Mouse (Mus musculus): Measurements from ENCODE around the gene Ccdc38. TPM values are rescaled to one million over a fixed set of nuclear protein-coding genes. Genes with fewer than 3 reads are reported as not detected.

The Ccdc38 gene
- polyA plus RNA-seq, 1 experiment = 137 TPM

- Histone ChIP-seq H3K36me3 (ENCODE audit: control insufficient read depth, insufficient read depth, low read length) (no peaks in the 10 kb centered on the region), H3K27ac (ENCODE audit: control insufficient read depth, insufficient read depth, low read depth, low read length) (no peak overlapping the region), H3K4me1 (ENCODE audit: control insufficient read depth, insufficient read depth, low read length) (no peaks in the 10 kb centered on the region), H3K4me3 (ENCODE audit: control insufficient read depth, low read depth, low read length) (no peak overlapping the region), H3K27me3 (ENCODE audit: control insufficient read depth, insufficient read depth, low read length) (no peaks in the 10 kb centered on the region)
- TF ChIP-seq CTCF (IDR thresholded peaks at IDR 0.05; ENCODE audit: control insufficient read depth, insufficient read depth, insufficient replicate concordance, low read depth, low read length) (no peak), POLR2A (IDR thresholded peaks at IDR 0.05; ENCODE audit: control insufficient read depth, low read depth, low read length) (no peak)
Observed at GRCm38 (mm10) chr10:93517754-93518153, 22.7 kb upstream of the Ccdc38 start.

GRCm38 (mm10) chr10:93518186-93518585, 22.2 kb upstream of the Ccdc38 start:
- Histone ChIP-seq H3K4me3 (ENCODE audit: control insufficient read depth, low read depth, low read length) (no peak overlapping the region), H3K4me1 (ENCODE audit: control insufficient read depth, insufficient read depth, low read length) (no peaks in the 10 kb centered on the region), H3K36me3 (ENCODE audit: control insufficient read depth, insufficient read depth, low read length) (no peaks in the 10 kb centered on the region), H3K27ac (ENCODE audit: control insufficient read depth, insufficient read depth, low read depth, low read length) (no peak overlapping the region), H3K27me3 (ENCODE audit: control insufficient read depth, insufficient read depth, low read length) (no peaks in the 10 kb centered on the region)
- no peak for TF ChIP-seq POLR2A (IDR thresholded peaks at IDR 0.05; ENCODE audit: control insufficient read depth, low read depth, low read length)
- TF ChIP-seq CTCF (IDR thresholded peaks at IDR 0.05; ENCODE audit: control insufficient read depth, insufficient read depth, insufficient replicate concordance, low read depth, low read length) = no peak

- no peak overlapping the region for H3K4me3 ChIP-seq (ENCODE audit: control insufficient read depth, low read depth, low read length)
- no peaks in the 10 kb centered on the region for H3K27me3 ChIP-seq (ENCODE audit: control insufficient read depth, insufficient read depth, low read length)
- H3K27ac ChIP-seq (ENCODE audit: control insufficient read depth, insufficient read depth, low read depth, low read length) = no peak overlapping the region
- no peaks in the 10 kb centered on the region for H3K36me3 ChIP-seq (ENCODE audit: control insufficient read depth, insufficient read depth, low read length)
- TF ChIP-seq POLR2A (IDR thresholded peaks at IDR 0.05; ENCODE audit: control insufficient read depth, low read depth, low read length) = no peak
- TF ChIP-seq CTCF (IDR thresholded peaks at IDR 0.05; ENCODE audit: control insufficient read depth, insufficient read depth, insufficient replicate concordance, low read depth, low read length) = no peak
- H3K4me1 ChIP-seq (ENCODE audit: control insufficient read depth, insufficient read depth, low read length) = no peaks in the 10 kb centered on the region
Observed at GRCm38 (mm10) chr10:93518620-93519019, 21.8 kb upstream of the Ccdc38 start.

GRCm38 (mm10) chr10:93519159-93519558, 21.3 kb upstream of the Ccdc38 start:
- no peak for TF ChIP-seq POLR2A (IDR thresholded peaks at IDR 0.05; ENCODE audit: control insufficient read depth, low read depth, low read length)
- no peak for TF ChIP-seq CTCF (IDR thresholded peaks at IDR 0.05; ENCODE audit: control insufficient read depth, insufficient read depth, insufficient replicate concordance, low read depth, low read length)
- no peak overlapping the region for H3K4me3 ChIP-seq (ENCODE audit: control insufficient read depth, low read depth, low read length)
- H3K27me3 ChIP-seq (ENCODE audit: control insufficient read depth, insufficient read depth, low read length) = no peaks in the 10 kb centered on the region
- no peaks in the 10 kb centered on the region for H3K4me1 ChIP-seq (ENCODE audit: control insufficient read depth, insufficient read depth, low read length)
- no peaks in the 10 kb centered on the region for H3K36me3 ChIP-seq (ENCODE audit: control insufficient read depth, insufficient read depth, low read length)
- H3K27ac ChIP-seq (ENCODE audit: control insufficient read depth, insufficient read depth, low read depth, low read length) = no peak overlapping the region

GRCm38 (mm10) chr10:93519756-93520155, 20.7 kb upstream of the Ccdc38 start:
- Histone ChIP-seq H3K27me3 (ENCODE audit: control insufficient read depth, insufficient read depth, low read length) (no peaks in the 10 kb centered on the region), H3K4me1 (ENCODE audit: control insufficient read depth, insufficient read depth, low read length) (no peaks in the 10 kb centered on the region), H3K27ac (ENCODE audit: control insufficient read depth, insufficient read depth, low read depth, low read length) (no peak overlapping the region), H3K36me3 (ENCODE audit: control insufficient read depth, insufficient read depth, low read length) (no peaks in the 10 kb centered on the region), H3K4me3 (ENCODE audit: control insufficient read depth, low read depth, low read length) (no peak overlapping the region)
- TF ChIP-seq POLR2A (IDR thresholded peaks at IDR 0.05; ENCODE audit: control insufficient read depth, low read depth, low read length) (no peak), CTCF (IDR thresholded peaks at IDR 0.05; ENCODE audit: control insufficient read depth, insufficient read depth, insufficient replicate concordance, low read depth, low read length) (no peak)

GRCm38 (mm10) chr10:93520994-93521393, 19.4 kb upstream of the Ccdc38 start:
- Histone ChIP-seq H3K27ac (ENCODE audit: control insufficient read depth, insufficient read depth, low read depth, low read length) (no peak overlapping the region), H3K4me1 (ENCODE audit: control insufficient read depth, insufficient read depth, low read length) (no peaks in the 10 kb centered on the region)
- TF ChIP-seq POLR2A (IDR thresholded peaks at IDR 0.05; ENCODE audit: control insufficient read depth, low read depth, low read length) (no peak), CTCF (IDR thresholded peaks at IDR 0.05; ENCODE audit: control insufficient read depth, insufficient read depth, insufficient replicate concordance, low read depth, low read length) (no peak)

GRCm38 (mm10) chr10:93525329-93525728, 15.1 kb upstream of the Ccdc38 start:
- Histone ChIP-seq H3K27me3 (ENCODE audit: control insufficient read depth, insufficient read depth, low read length) (no peaks in the 10 kb centered on the region), H3K4me1 (ENCODE audit: control insufficient read depth, insufficient read depth, low read length) (no peaks in the 10 kb centered on the region), H3K27ac (ENCODE audit: control insufficient read depth, insufficient read depth, low read depth, low read length) (no peak overlapping the region), H3K36me3 (ENCODE audit: control insufficient read depth, insufficient read depth, low read length) (no peaks in the 10 kb centered on the region), H3K4me3 (ENCODE audit: control insufficient read depth, low read depth, low read length) (no peak overlapping the region)
- TF ChIP-seq CTCF (IDR thresholded peaks at IDR 0.05; ENCODE audit: control insufficient read depth, insufficient read depth, insufficient replicate concordance, low read depth, low read length) = no peak
- TF ChIP-seq POLR2A (IDR thresholded peaks at IDR 0.05; ENCODE audit: control insufficient read depth, low read depth, low read length) = no peak

More at GRCm38 (mm10) chr10:93520994-93521393, 19.4 kb upstream of the Ccdc38 start:
- H3K36me3 ChIP-seq (ENCODE audit: control insufficient read depth, insufficient read depth, low read length) = no peaks in the 10 kb centered on the region
- no peaks in the 10 kb centered on the region for H3K27me3 ChIP-seq (ENCODE audit: control insufficient read depth, insufficient read depth, low read length)
- no peak overlapping the region for H3K4me3 ChIP-seq (ENCODE audit: control insufficient read depth, low read depth, low read length)

- Histone ChIP-seq H3K27ac (ENCODE audit: control insufficient read depth, insufficient read depth, low read depth, low read length) (no peak overlapping the region), H3K36me3 (ENCODE audit: control insufficient read depth, insufficient read depth, low read length) (no peaks in the 10 kb centered on the region), H3K4me1 (ENCODE audit: control insufficient read depth, insufficient read depth, low read length) (peaks cover 9% of the 10 kb centered on the region), H3K4me3 (ENCODE audit: control insufficient read depth, low read depth, low read length) (no peak overlapping the region), H3K27me3 (ENCODE audit: control insufficient read depth, insufficient read depth, low read length) (no peaks in the 10 kb centered on the region)
- no peak for TF ChIP-seq CTCF (IDR thresholded peaks at IDR 0.05; ENCODE audit: control insufficient read depth, insufficient read depth, insufficient replicate concordance, low read depth, low read length)
- no peak for TF ChIP-seq POLR2A (IDR thresholded peaks at IDR 0.05; ENCODE audit: control insufficient read depth, low read depth, low read length)
Observed at GRCm38 (mm10) chr10:93538287-93538686, 2.1 kb upstream of the Ccdc38 start.
